Mouse (Mus musculus) heart, adult 18-20 months (tissue): Measurements from ENCODE around the gene Lrrfip1. TPM values are rescaled to one million over a fixed set of nuclear protein-coding genes. Genes with fewer than 3 reads are reported as not detected.

Source experiments
- DNase-seq, 2 experiments: peaks; one replicate each; pipeline ENCODE4 v3.0.0; 2021 to 2022; ENCODE audit warnings: mixed read lengths in 1 of 2
- total RNA-seq, 2 experiments: library from RNA; stranded (reverse); gene quantifications; 2 replicates each; pipeline ENCODE4 v1.2.3; 2021

Gene Lrrfip1
- total RNA-seq, 2 experiments from 2014 or later: 62.9 to 67.0 TPM

DNA sequence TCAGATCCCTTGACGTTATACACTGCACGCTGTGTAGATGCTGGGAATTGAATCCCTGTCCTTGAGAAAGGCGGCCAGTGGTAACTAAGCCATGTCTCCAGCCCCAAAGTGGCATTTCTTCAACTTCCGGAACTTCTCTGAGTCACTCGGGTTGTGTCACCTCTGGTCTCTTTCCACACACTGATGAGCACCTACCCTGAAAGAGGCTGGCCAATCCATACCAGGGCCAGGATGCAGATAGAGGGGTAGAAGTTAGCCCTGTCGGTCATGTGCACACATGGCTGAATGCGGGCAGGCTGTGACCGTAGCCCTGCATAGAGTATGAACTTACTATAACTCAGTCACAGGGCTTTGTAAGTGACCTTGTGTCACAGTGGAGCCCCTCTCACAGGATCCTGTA, 57.9 kb downstream of the Lrrfip1 start:
- DNase-seq: no peak

DNA sequence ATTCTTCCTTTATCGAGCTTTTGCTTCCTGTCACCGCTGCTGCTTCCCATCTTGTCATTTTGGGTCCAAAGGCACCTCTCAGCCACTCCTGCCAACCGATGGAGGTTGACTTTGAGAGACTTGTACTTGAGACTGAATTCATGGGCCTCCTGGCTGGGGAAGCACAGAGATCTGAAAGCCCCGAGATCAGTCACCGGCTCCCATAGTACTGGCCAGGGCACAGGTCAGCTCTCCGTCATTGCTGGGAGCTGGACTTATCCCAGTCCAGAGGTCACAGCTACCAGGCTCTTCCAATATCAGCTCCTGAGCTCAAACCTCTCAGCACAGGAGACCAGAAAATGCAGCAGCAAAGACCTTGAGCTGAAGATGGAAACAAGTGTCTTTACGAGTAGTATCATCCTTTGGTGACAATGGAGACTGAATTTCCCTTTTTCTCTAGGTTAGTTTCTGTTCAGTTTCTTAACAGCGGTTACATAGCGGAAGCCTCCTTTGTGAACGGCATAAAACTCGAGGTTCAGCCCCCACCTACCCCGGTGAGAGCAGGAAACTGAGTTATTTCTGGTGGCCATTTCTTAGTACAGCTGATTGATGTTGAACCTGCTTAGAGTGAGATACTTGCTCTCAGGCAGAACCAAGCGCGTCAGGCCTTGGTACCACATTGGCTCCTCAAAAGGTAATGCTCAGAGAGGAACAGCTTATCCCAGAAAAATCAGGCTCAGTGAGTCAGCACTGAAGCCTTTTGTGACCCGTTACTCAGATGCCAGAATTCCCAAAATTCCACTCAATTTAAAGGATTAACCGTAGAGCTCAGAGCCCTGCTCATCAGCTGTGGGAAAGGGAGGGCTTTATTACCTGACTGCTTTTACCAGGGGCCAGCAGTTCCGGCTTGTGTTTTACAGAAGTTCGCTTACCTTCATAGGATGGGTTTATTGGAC, 59.0 kb downstream of the Lrrfip1 start:
- DNase-seq: peak in 1 of 2 experiments; percentile 43

DNA sequence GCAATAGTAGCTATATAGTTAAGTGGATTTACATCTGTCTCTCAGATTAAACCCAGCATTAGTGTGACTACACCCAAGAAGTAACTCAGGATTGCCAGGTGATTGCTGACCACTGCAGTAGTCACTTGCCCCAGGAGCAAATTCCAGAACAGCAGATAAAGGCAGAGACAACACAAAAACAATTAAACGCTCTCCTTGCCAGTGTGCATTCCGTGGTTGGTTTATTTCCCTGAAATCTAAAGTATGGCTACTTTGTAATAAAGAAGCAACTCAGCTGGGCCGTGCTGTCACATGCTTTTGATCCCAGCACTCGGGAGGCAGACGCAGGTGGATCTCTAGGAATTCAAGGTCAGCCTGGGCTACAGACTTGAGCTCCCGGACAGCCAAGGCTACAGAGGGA, 59.7 kb downstream of the Lrrfip1 start:
- DNase-seq: no peak

DNA sequence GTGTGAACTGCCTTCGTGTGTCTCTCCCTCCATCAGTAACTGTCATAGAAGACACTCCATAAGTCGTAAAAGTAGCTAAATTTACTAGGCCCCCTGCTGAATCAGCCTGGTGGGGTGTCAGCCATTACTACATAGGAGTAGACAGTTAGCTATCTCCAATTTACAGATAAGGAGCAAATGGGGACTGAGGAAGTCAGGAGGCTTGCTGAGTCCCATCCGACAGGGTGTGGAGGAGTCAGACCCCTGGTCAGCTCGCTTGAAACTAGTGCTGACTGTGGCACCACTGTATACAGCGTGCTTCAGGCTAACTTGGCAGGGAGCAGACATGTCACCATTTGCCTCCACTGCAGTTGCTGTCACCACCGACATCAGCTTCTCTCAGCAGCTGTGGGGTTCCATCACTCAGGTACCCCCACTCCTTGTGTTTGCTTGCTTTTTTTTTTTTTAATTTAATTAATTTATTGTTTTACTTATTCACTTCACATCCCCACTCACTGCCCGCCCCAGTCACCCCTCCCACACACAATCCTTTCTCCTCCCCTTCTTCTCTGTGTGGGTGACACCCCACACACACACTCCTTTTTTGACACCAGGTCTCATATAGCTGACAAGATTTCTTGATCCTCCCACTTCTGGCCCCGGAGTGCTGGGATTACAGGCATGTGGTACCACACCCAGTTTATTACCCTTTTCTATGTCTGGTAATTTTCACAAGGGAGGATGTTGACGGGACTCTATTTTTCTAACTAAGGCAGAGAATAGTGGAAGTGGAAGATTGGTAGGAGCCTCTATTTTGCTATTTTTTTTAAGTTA, 61.5 kb downstream of the Lrrfip1 start:
- DNase-seq: peak in 1 of 2 experiments; percentile 48

DNA sequence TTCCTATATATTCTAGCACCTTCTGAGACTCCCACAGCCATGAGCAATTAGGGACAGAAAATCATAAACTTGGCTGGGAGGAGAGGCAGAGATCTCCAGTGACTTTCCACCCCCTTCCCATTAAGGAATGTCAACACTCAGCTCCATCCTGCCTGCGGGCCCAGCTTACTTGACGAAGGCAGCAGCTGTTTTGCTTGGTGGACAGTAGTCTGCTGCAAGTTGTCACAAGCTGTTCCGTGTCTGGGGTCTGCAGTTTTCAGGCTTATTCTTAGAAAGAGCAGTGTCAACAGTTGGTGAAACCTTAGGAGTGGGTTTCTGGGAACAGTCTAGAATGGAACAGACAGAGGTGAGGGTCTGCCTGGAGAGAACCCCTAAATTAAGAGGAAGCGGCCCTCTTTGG, 62.6 kb downstream of the Lrrfip1 start:
- no peak for DNase-seq

DNA sequence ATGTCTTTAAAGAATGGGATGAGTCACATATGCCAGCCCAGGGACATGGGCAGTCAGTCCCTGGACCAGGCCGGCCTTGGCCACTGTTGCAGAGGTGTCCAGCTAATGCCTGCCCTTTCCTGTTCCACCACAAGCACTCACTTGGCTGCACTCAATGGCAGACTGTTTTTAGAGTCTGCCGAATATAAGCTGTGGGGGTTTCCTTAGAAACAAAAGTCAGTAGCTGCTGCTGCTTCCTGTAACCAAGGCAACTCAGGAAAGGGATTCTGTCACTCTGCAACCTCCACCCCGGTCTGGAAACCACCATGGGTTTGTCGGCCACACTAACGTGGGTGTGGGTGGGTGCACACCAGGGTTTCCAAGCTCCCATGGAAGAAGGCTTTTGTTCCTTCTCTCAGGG, 63.8 kb downstream of the Lrrfip1 start:
- peak in 1 of 2 experiments; percentile 85 for DNase-seq

DNA sequence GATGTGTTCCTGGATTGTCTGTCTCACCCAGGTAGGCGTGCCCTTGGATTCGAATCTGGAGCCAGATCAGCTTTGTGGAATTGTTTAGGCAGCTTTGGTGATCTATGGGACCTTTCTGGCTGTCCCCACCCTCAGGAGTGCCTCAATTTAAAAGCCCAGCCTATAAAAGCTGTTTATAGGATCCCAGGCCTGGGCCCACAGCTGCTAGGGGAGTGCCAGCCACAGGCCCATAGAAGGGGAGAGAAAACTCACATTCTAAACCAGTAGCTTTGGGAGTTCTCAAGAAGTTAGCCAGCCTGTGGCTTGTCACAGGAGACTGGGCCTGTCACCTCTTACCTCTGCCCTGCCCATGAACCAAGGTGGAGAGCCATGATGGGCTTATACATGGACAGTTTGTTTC, 65.5 kb downstream of the Lrrfip1 start:
- no peak for DNase-seq

DNA sequence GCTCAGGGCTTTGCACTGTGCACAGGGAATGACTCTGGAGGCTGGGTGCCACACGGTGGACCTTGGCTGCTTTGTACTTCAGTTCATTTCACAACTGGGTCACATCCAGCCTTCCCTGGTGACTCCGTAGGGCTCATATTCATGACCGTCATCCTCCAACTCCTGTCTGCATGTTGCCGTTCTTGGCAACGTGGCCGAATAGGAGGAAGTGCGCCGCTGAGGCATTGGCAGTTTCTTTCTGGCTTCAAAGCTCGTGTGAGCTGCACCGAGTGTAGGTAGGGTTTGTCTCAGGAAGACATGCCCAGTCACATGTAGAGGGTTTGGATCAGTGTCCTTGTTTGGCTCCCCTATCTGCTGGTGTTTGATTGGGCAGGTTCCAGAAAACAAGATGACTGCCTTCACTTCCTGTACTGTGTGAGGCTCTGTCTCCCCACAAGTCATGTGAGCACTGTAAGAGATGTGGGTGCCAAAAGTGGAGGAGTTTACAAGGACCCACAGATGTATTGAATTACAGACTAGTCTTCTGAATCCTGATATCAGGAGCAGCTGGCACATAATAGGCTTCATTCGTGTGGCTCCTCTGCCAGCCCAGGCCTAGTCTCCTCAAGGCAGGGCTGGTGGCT, 66.5 kb downstream of the Lrrfip1 start:
- peak; percentile 78 to 83 for DNase-seq

DNA sequence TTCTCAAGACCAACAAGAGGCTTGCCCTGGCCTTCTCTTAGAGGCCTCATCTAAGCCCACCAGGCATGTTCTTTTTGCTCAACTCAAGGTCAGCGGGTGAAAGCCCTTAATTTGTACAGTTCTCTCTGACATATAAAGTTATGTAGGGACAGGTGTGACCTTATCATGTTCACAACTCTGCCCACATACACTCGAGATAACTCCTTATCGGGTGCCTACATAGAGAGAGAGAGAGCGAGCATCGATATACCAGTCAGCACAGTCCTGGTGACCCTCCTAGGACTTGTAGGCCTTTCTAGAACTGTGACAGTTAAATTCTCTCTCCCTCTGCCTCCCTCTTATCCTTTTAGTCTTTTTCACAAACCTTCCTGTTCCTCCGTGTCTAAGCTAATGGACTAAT, 67.5 kb downstream of the Lrrfip1 start:
- no peak for DNase-seq

DNA sequence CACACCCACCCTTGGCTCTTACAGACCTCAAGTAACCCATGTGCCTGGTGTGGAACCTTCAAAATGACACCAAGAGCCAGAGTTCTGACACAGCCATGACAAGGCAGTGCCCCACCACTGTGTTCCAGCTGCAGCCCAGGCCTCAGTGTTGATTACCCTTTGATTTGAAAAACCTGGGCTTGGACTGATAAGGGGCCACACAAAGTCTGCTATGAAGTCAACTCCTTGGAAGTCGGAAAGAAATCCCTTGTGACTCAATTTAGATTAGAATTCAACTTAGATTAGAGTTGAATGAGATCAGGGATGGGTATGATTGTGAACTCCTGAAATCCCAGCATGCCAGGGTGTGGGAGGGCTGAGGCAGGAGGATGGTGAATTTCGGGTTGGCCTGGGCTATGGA, 68.1 kb downstream of the Lrrfip1 start:
- DNase-seq: no peak

DNA sequence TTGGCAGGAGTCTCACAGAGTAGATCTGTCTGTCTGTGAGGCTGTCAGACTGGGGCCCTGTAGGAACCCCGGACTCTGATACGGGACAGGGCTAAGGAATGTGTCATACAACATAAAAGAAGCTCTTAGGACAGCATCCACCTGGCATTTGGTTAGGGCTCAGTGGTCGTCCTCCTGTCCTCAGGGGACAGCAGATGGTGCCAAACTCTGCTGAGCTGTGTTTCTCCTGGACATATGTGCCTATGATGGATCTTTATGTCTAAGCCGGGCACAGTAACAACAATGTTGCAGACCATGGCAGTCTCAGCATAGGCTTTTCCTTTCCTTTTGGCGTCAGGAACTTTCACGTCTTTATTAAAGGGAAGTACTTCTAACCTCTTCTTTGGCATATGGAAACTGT, 69.2 kb downstream of the Lrrfip1 start:
- no peak for DNase-seq

DNA sequence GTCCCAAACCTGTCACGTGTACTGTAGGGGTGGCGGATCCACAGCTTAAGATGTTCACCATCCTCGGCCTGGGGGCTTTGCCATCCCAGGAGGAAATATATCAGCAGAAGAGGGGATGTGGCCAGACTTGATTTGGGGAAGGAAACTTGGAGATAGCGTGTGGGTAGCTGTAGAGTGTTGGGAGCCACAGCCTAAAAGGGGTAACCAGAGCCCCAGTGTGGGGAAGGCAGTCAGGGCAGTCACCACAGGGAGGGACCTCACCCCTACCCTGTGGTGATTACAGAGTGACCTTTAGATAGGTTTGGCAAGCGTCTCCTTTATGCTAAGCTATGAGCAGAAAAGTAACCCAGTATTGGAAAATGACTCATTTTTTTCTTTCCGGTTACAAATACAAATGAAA, 71.0 kb downstream of the Lrrfip1 start:
- no peak for DNase-seq

DNA sequence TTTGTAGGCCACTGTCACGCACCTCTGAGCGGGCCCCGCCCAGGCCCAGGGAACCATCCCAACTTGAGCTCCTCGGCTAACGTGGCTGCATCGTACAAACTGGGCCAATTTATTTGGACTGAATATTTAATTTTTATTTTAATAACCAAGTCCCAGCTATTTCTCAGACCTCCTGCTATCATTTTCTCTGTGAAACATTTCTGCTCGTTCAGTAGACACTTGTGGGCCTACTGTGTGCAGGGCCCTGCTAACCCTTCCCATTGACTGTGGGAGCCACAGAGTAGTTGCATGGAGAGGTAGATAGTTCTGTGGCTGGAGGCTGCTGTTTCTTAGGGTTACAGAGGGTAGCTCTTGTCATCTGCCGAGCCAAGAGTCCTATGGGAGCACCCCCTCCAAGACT, 72.0 kb downstream of the Lrrfip1 start:
- no peak for DNase-seq

DNA sequence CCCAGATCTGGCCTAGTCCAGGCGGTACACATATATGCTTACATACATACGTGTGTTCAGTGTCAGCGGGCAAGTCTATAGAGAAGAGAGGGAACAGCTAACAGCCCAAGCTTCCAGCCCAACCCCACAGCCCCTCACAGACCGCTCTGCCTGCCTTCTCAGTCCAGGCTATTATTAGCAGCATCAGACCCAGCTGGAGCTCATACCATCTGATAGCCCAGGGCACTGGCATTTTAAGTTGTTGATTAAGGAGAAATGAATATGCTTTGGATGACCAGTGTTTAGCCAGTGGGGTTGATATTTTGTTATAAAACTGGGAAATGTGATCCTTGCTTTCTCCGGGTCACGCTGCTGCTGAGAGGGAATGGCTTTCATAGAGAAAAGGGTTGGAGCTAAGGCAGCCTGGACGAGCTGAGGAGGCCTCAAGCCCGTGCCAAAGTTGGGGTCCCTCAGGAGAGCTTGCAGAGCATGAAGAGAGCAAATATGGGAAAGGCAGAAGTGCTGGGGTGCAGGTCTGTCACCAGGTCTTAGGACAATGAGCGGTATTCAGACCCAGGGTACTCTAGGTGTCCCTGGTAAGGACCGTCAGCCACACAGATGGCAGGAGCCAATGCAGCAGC, 73.2 kb downstream of the Lrrfip1 start:
- DNase-seq: peak in 1 of 2 experiments; percentile 49

DNA sequence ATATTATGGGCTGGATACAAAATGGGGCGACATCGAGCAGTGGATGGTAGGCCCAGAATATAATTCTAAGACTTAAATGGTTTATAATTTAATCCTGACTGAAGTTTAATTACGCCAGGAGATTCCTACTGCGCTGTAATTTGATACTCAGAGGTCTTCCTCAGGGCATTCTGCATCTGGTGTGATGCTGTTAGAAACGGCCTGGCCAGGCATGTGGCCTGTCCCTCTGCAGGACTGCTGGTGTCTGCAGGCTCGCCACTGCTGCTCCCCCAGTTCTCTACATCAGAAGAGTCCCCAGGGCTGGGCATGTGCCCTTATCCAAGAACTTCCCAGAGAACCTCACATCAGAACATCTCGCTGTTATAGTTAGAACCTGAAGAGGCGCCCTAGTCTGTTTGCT, 78.4 kb downstream of the Lrrfip1 start:
- DNase-seq: no peak

DNA sequence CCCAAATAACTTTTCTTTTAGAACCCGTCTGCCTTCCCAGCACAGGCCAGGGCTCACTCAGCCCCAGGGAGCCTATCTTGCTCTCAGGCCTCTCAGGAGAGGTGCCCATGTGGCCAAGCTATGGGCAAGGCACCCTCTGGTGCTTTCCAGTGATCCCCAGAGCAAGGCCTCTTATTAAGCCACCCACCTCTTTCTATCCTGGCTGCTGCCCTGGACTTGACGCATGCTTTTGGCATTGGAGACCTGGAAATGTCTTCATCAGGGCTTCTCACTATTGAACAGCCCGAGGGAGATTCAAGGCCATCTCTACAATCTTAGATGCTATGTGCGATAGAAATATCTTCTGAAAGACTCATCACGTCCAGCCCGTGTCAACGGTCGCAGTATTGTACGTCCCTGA, 78.9 kb downstream of the Lrrfip1 start:
- DNase-seq: peak in 1 of 2 experiments; percentile 43

DNA sequence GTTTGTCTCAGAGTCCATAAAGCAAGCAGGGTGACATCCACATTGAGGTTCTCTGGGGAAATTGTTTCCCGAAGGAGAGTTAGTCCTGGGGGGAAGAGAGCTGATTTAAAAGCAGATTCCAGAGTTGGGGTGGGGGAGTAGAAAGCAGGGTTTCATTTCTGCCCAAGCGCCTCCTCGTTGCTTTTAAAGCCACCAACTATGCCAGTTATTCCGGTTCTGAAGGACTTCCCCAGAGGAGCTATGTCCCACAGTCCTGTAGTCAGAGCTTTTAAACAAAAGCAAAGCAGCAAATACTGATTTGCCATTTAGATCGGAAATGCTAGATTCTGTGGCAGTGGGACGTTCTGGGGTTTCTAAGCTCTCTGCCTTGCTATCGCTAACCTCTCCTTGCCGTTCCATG, 79.4 kb downstream of the Lrrfip1 start:
- no peak for DNase-seq

DNA sequence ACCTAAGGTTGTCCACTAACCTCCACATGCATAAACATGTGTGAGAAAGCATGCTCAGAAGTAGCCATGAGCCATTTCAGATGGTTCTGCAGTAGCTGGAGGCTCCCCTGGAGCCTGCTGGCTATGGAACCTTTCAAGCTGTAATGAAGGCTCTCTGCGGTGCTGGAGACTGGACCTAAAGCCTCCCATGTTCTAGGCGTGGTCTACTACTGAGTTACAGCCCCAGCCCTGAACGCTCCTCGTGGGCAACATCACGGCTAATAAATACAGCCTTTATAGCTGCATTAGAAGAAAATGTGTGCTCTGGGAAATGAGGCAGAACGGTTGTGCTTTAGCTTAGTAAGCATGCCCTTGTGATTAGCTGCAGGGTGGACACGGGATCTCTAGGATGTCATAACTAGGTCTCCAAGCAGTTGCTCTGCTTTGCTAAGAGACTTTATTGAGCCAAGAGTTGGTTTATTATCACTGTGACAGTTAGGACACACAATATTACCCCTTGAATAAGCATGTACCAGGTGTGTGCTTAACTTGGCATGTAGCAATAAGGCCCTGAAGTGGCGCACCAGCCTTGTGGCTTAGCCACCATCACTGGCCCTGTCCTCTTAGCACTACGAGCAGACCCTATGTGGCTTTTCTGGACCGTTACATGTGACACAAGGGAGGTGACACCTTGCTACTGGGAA, 81.3 kb downstream of the Lrrfip1 start:
- no peak for DNase-seq

DNA sequence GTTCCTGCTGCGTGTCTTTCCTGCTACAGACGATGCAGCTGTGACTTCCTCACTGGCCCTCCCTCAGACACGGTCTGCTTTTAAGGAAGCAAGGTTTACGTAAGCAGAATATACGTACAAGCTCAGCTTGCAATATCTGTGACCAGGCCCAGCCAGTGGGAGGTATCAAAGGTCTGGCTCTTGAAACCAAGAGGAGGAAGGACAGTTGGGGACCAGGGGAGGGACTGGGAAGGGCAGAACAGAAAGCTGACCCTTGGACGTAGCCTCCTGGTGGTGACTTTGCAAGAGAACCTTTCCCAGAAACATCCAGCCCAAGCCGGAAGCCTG, 81.8 kb downstream of the Lrrfip1 start:
- DNase-seq: peak in 1 of 2 experiments; percentile 77

DNA sequence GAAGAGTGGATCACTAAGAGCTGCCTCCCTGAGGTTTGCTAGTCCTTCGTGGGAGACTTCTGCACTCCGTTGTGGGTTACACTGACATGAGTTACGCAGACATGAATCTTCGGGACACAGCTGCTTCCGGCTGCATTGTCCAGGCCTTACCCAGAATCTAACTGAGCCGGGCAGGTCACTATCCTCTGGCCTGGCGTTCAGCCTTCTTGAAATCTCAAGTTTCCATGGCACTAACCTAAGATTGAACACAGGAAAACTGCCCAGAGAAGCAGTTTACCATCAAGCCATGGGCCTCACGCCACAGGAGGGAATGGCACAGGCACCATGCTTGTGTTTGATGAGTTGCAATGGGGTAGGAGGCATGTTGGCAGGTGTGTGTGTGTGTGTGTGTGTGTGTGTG, 85.8 kb downstream of the Lrrfip1 start:
- no peak for DNase-seq

DNA sequence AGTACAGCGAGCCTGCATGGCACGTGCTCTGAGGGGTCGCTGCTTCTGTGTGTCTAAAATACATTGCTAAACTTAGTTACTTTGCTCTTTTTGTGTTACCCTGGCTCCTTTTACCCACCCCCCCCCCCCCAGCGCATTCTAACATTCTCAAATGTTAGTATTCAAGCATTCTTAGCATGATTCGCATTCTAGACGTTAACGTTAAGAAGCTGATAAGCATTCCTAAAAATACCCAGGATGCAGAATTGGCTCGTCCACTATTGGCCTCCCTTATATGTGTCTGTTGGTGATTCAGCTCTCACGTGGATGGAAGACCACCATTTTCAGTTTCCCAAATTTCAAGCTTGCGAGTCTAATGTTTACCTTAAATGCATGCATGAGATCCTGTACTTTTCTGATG, 86.5 kb downstream of the Lrrfip1 start:
- DNase-seq: no peak

DNA sequence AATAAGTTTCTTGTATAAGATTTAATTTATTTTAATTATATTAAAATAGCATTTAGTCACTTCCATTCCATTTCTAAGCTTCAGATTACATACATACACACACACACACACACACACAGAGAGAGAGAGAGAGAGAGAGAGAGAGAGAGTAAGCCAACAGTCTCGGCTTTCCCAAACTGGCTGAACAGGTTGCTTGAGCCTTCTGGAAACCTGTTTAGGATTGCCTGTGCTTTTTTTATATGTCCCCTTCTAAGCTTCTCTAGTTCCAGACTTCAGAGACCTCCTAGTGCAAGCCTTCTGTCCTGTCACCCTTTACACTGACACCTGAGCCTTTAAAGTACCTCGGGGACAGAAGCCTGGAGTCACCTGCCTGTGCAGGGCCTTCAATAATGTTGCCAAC, 87.1 kb downstream of the Lrrfip1 start:
- no peak for DNase-seq
